Mouse (Mus musculus): ENCODE measurements at regions not wholly inside any gene's neighbourhood (a gene's known extent, or its start where the extent isn't known, plus 50 kb on each side); places are given as distances from the start of the nearest gene placed in this dataset.

GRCm38 (mm10) chr9:67692396-67692795, 66.8 kb upstream of the C2cd4b start:
- TF ChIP-seq CTCF (IDR thresholded peaks at IDR 0.05; ENCODE audit: low read depth, low read length) = no peak
- TF ChIP-seq POLR2A (IDR thresholded peaks at IDR 0.05; ENCODE audit: extremely low read depth, insufficient read depth, low read length) = no peak
